Mouse (Mus musculus) cerebellum, adult 2 months (tissue): ENCODE data around the gene Ttc14.

Experiments used
- CTCF ChIP-seq: fragments of 200-500 bp; IDR thresholded peaks from 2 replicates; pipeline ENCODE4 v1.5.1; 2011; ENCODE audit warnings: low read depth, mild to moderate bottlenecking, control low read depth, low read length, moderate library complexity, borderline replicate concordance; ENCODE audit not compliant: insufficient read depth
- POLR2A ChIP-seq: fragments of 200-500 bp; IDR thresholded peaks from 2 replicates; pipeline ENCODE4 v1.6.1; 2011; ENCODE audit warnings: low read length, control low read depth, borderline replicate concordance; ENCODE audit not compliant: insufficient read depth

DNA sequence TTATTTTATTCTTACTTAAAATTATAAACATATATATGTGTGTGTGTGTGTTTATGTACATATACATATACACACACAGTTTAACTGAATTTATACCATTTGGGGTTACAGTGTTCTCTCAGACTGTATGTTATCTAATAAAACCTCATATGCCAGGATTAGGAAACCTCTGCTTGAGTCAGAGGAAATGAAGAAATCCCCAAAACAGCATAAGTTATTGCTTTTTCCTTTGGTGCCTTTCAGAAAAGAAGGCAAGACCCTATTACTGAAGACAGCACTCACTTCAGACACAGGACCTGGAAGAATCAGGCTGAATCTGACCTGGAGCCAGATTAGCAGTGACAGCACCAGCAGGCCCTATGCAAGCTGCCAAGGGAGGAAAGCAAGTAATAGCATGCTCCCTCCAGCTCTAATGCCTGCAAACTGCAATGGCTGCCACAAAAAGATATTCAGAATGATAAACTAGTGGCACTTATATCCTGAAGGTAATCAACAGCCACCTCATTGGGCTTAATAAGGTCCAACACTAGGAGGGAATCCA lies 64.4 kb downstream of the Ttc14 start:
- TF ChIP-seq POLR2A (no peak), CTCF (no peak)
